Mouse (Mus musculus) cortical plate, adult 2 months (tissue): ENCODE measurements around the gene Rassf8. TPM values are rescaled to one million over a fixed set of nuclear protein-coding genes. Genes with fewer than 3 reads are reported as not detected.

Source experiments
- H3K27ac ChIP-seq: fragments of 200-500 bp; 2 replicates; pipeline ENCODE4 v1.5.1; 2012; ENCODE audit warnings: low read length, control low read depth, inconsistent platforms; ENCODE audit not compliant: insufficient read depth
- H3K4me1 ChIP-seq: fragments of 200-500 bp; 2 replicates; pipeline ENCODE4 v1.6.1; 2011; ENCODE audit warnings: low read length; ENCODE audit not compliant: control insufficient read depth, insufficient read depth
- H3K4me3 ChIP-seq: fragments of 200-500 bp; 2 replicates; pipeline ENCODE4 v1.5.1; 2011; ENCODE audit warnings: mild to moderate bottlenecking, low read length, control low read depth; ENCODE audit not compliant: insufficient read depth
- CTCF ChIP-seq: fragments of 200-500 bp; IDR thresholded peaks from 2 replicates; pipeline ENCODE4 v1.5.1; 2011; ENCODE audit warnings: mild to moderate bottlenecking, control low read depth, low read length; ENCODE audit not compliant: insufficient read depth; ENCODE audit errors: extremely low read depth
- POLR2A ChIP-seq: fragments of 200-500 bp; IDR thresholded peaks from 2 replicates; pipeline ENCODE4 v1.6.1; 2011; ENCODE audit warnings: mild to moderate bottlenecking, low read length, control low read depth; ENCODE audit not compliant: insufficient read depth; ENCODE audit errors: extremely low read depth
- polyA plus RNA-seq: library from polyadenylated mRNA; depleted of rRNA; stranded (reverse); fragments of >200 nt; gene quantifications from 2 replicates; pipeline ENCODE4 v1.2.3, GENCODE M21; 2012

Gene Rassf8
- polyA plus RNA-seq, 1 experiment: 14.7 TPM

GRCm38 (mm10) chr6:145810015-145810414 lies 63.5 kb downstream of the Rassf8 start:
- Histone ChIP-seq H3K27ac (no peak overlapping the region), H3K4me1 (no peaks in the 10 kb centered on the region; the same call in 1 of the 2 replicates), H3K4me3 (no peak overlapping the region)
- TF ChIP-seq POLR2A: no peak
- TF ChIP-seq CTCF: no peak

- TF ChIP-seq CTCF (no peak), POLR2A (no peak)
- no peaks in the 10 kb centered on the region; the same call in 1 of the 2 replicates for H3K4me1 ChIP-seq
- H3K27ac ChIP-seq: no peak overlapping the region
- H3K4me3 ChIP-seq: no peak overlapping the region
Measured at GRCm38 (mm10) chr6:145811174-145811573, 64.6 kb downstream of the Rassf8 start.

GRCm38 (mm10) chr6:145815200-145815599 lies 68.7 kb downstream of the Rassf8 start:
- no peak for TF ChIP-seq POLR2A
- no peak for TF ChIP-seq CTCF
- Histone ChIP-seq H3K4me3 (no peak overlapping the region), H3K27ac (no peak overlapping the region), H3K4me1 (no peaks in the 10 kb centered on the region)

- Histone ChIP-seq H3K27ac (no peak overlapping the region), H3K4me1 (no peaks in the 10 kb centered on the region), H3K4me3 (no peak overlapping the region)
- no peak for TF ChIP-seq POLR2A
Measured at GRCm38 (mm10) chr6:145819151-145819550, 72.6 kb downstream of the Rassf8 start.

DNA sequence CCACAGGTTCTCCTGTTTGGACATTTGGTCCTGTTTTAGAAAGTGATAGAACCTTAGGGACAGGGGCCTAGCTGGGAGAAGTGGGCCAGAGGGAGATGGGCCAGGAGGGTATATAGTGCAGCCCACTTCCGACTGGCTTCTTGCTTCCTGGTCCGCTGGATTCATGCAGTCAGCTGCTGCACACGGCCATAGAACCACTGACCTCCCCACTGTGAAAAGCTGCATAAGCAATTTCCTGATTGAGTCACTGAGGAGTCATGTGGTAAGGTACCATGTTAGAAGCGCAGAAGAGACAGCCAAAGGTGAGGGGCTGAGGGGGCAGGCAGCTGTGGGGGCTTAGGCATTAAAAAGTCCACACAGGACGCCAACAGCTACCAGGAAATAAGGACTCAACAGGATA lies 75.7 kb downstream of the Rassf8 start:
- TF ChIP-seq CTCF: no peak
- TF ChIP-seq POLR2A: no peak
- Histone ChIP-seq H3K27ac (no peak overlapping the region), H3K4me3 (no peak overlapping the region), H3K4me1 (no peaks in the 10 kb centered on the region)

DNA sequence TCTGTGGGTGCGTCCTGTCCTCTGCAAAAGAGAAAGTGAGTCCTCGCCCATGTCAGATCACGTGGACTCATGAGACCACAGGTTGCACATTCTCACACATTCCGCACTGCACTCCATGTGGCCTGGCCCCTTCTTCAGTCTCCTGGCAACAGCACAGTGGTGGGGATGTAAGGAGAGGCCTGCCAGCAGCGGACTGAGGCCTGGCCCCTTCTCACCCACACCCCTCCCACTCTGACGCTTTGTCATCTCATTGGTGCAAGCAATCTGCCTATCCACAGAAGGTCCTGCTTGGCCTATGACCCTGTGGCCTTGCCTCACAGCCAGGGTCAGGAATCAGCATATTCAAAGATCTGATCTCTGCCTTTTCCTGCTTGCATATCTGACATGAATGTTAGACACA lies 76.6 kb downstream of the Rassf8 start:
- no peaks in the 10 kb centered on the region for H3K4me1 ChIP-seq
- TF ChIP-seq POLR2A (no peak), CTCF (no peak)
- H3K4me3 ChIP-seq: no peak overlapping the region
- no peak overlapping the region for H3K27ac ChIP-seq

GRCm38 (mm10) chr6:145823588-145824234 lies 77.2 kb downstream of the Rassf8 start:
- Histone ChIP-seq H3K4me3 (no peak overlapping the region), H3K27ac (no peak overlapping the region), H3K4me1 (no peaks in the 10 kb centered on the region)
- no peak for TF ChIP-seq POLR2A
- TF ChIP-seq CTCF: peak; percentile 55

- no peak overlapping the region for H3K27ac ChIP-seq
- H3K4me1 ChIP-seq: no peaks in the 10 kb centered on the region
- TF ChIP-seq POLR2A (no peak), CTCF (no peak)
- no peak overlapping the region for H3K4me3 ChIP-seq
Measured at GRCm38 (mm10) chr6:145826305-145826704, 79.8 kb downstream of the Rassf8 start.

- no peak overlapping the region for H3K27ac ChIP-seq
- no peak overlapping the region for H3K4me3 ChIP-seq
- TF ChIP-seq CTCF (no peak), POLR2A (no peak)
- H3K4me1 ChIP-seq: peaks cover 2% of the 10 kb centered on the region; the same call in 1 of the 2 replicates
Measured at GRCm38 (mm10) chr6:145829062-145829835, 82.7 kb downstream of the Rassf8 start.

GRCm38 (mm10) chr6:145830117-145830516 lies 83.6 kb downstream of the Rassf8 start:
- H3K4me1 ChIP-seq: peaks cover 2% of the 10 kb centered on the region; the same call in 1 of the 2 replicates
- H3K27ac ChIP-seq: no peak overlapping the region
- no peak overlapping the region for H3K4me3 ChIP-seq
- TF ChIP-seq POLR2A (no peak), CTCF (peak; percentile 86)
